Mouse (Mus musculus) forebrain, embryonic 11.5 days (tissue): ENCODE data around the gene Tapbp. TPM values are rescaled to one million over a fixed set of nuclear protein-coding genes. Genes with fewer than 3 reads are reported as not detected.
A peak's percentile ranks its signal among the peaks of the same experiment; 100 is the strongest.
"Not testable (repeated sequence)": the region's sequence is repeated elsewhere in the genome, so short reads cannot be mapped to it uniquely, and the experiment has no call there.

Experiments
- ATAC-seq: fragments of 200-750 bp; cut with Nextera tagmentation; replicated peaks from 2 replicates; pipeline ENCODE4 v1.8.0; 2017; ENCODE audit warnings: moderate TSS enrichment; ENCODE audit not compliant: low FRiP score
- DNase-seq: peaks from one replicate; pipeline ENCODE4 v3.0.0-alpha.2; 2017; ENCODE audit warnings: low spot score
- H3K27ac ChIP-seq: fragments of 300-500 bp; sonication (generic); 2 replicates; pipeline ENCODE4 v1.5.1; 2014; ENCODE audit warnings: low read depth, low read length
- H3K27me3 ChIP-seq: fragments of 300-500 bp; sonication (generic); 2 replicates; pipeline ENCODE4 v1.6.1; 2014; ENCODE audit warnings: mild to moderate bottlenecking, low read length, mixed read lengths; ENCODE audit not compliant: control insufficient read depth, insufficient read depth
- H3K36me3 ChIP-seq: fragments of 300-500 bp; sonication (generic); 2 replicates; pipeline ENCODE4 v1.6.1; 2014; ENCODE audit warnings: mild to moderate bottlenecking, low read length, moderate library complexity, mixed read lengths; ENCODE audit not compliant: control insufficient read depth, insufficient read depth
- H3K4me1 ChIP-seq: fragments of 300-500 bp; sonication (generic); replicated peaks from 2 replicates; pipeline ENCODE4 v1.6.1; 2014; ENCODE audit warnings: low read length, mixed read lengths; ENCODE audit not compliant: control insufficient read depth, insufficient read depth
- H3K4me2 ChIP-seq: fragments of 300-500 bp; sonication (generic); 2 replicates; pipeline ENCODE4 v1.6.1; 2014; ENCODE audit warnings: low read depth, mild to moderate bottlenecking, low read length, moderate library complexity, mixed read lengths; ENCODE audit not compliant: severe bottlenecking
- H3K4me3 ChIP-seq: fragments of 300-500 bp; sonication (generic); 2 replicates; pipeline ENCODE4 v1.5.1; 2014; ENCODE audit warnings: low read depth, low read length
- H3K9ac ChIP-seq: fragments of 300-500 bp; sonication (generic); 2 replicates; pipeline ENCODE4 v1.6.1; 2014; ENCODE audit warnings: low read length
- H3K9me3 ChIP-seq: fragments of 300-500 bp; sonication (generic); 2 replicates; pipeline ENCODE4 v1.6.1; 2016; ENCODE audit warnings: low read length, mixed read lengths; ENCODE audit not compliant: control insufficient read depth
- WGBS: fragments of 180-500 bp; shearing (Covaris S2); extraction: QIAGEN DNeasy Blood & Tissue Kit; methylation state at CpG from one replicate; pipeline ENCODE4 v1.1.7; 2014; 5-methylcytosine and 5-hydroxymethylcytosine counted together
- polyA plus RNA-seq: library from polyadenylated mRNA; unstranded; fragments of >200 nt; fragmentation: Nextera tagmentation; extraction: Ambion mirVana; gene quantifications from 2 replicates; pipeline ENCODE4 v1.2.1, GENCODE M21; 2014

The Tapbp gene
- polyA plus RNA-seq, 1 experiment from 2014 or later = 15.5 TPM

- Histone ChIP-seq H3K9me3 (no peaks in the 10 kb centered on the region), H3K27ac (peak within 1 kb of the TSS; percentile 82), H3K4me1 (peaks cover 34% of the 10 kb centered on the region), H3K36me3 (peaks cover 12% of the 10 kb centered on the region), H3K4me3 (peak within 1 kb of the TSS; percentile 29), H3K4me2 (peak within 1 kb of the TSS; percentile 51), H3K27me3 (no peaks in the 10 kb centered on the region), H3K9ac (peak within 1 kb of the TSS; percentile 66)
- WGBS = 1% methylated on average over 39 of the region's 45 CpGs
- peak; percentile 89 for DNase-seq
- peak; percentile 66 for ATAC-seq
These were observed 35.6 kb downstream of the Tapbp start, which contains the start of gene B3galt4 for GRCm38 (mm10) chr17:33951021-33951946. Gene B3galt4, minus strand, starts transcription at chr17:33951488.

- not testable (repeated sequence) for H3K9me3 ChIP-seq, H3K27ac ChIP-seq, H3K9ac ChIP-seq, DNase-seq, H3K27me3 ChIP-seq, ATAC-seq
- Histone ChIP-seq H3K4me2 (peak overlapping the region; percentile 51), H3K36me3 (peaks cover 12% of the 10 kb centered on the region), H3K4me3 (0 out of 2 replicates have a peak overlapping the region, but pooled peaks have one; percentile 29), H3K4me1 (peaks cover 37% of the 10 kb centered on the region)
- 73% methylated on average over 13 of the region's 13 CpGs for WGBS
These were observed 36.3 kb downstream of the Tapbp start for GRCm38 (mm10) chr17:33952015-33952414.

GRCm38 (mm10) chr17:33952879-33953278 is 37.2 kb downstream of the Tapbp start:
- DNase-seq (no peak), ATAC-seq (no peak)
- H3K4me3 ChIP-seq = 0 out of 2 replicates have a peak overlapping the region, but pooled peaks have one; percentile 5
- WGBS = 80% methylated on average over 4 of the region's 4 CpGs
- H3K27ac ChIP-seq = no peak overlapping the region
- no peak overlapping the region; the same call in 1 of the 2 replicates for H3K9ac ChIP-seq
- H3K36me3 ChIP-seq = peaks cover 12% of the 10 kb centered on the region
- no peak overlapping the region for H3K4me2 ChIP-seq
- H3K27me3 ChIP-seq = no peaks in the 10 kb centered on the region
- H3K4me1 ChIP-seq = peaks cover 39% of the 10 kb centered on the region
- H3K9me3 ChIP-seq = no peaks in the 10 kb centered on the region

- no peak overlapping the region for H3K27ac ChIP-seq
- ATAC-seq = no peak
- 90% methylated on average over 3 of the region's 3 CpGs for WGBS
- H3K27me3 ChIP-seq = no peaks in the 10 kb centered on the region
- no peak for DNase-seq
- H3K9ac ChIP-seq = no peak overlapping the region; the same call in 1 of the 2 replicates
- H3K4me3 ChIP-seq = peak overlapping the region; percentile 5; the same call in 1 of the 2 replicates
- no peaks in the 10 kb centered on the region for H3K9me3 ChIP-seq
- H3K36me3 ChIP-seq = peaks cover 12% of the 10 kb centered on the region
- H3K4me2 ChIP-seq = no peak overlapping the region
- H3K4me1 ChIP-seq = peaks cover 39% of the 10 kb centered on the region
These were observed 37.6 kb downstream of the Tapbp start for GRCm38 (mm10) chr17:33953310-33953709.

- ATAC-seq (no peak), DNase-seq (no peak)
- 36% methylated on average over 5 of the region's 5 CpGs for WGBS
- Histone ChIP-seq H3K9ac (peak overlapping the region; percentile 94), H3K4me3 (peak overlapping the region; percentile 98), H3K36me3 (peaks cover 10% of the 10 kb centered on the region), H3K9me3 (no peaks in the 10 kb centered on the region), H3K27me3 (no peaks in the 10 kb centered on the region), H3K4me1 (peaks cover 39% of the 10 kb centered on the region), H3K27ac (peak overlapping the region; percentile 90), H3K4me2 (peak overlapping the region; percentile 92)
These were observed 38.4 kb downstream of the Tapbp start for GRCm38 (mm10) chr17:33953961-33954565.

GRCm38 (mm10) chr17:33954646-33955554 is 39.2 kb downstream of the Tapbp start:
- peak overlapping the region; percentile 98 for H3K4me3 ChIP-seq
- under 1% methylated on average over 33 of the region's 33 CpGs for WGBS
- H3K4me1 ChIP-seq = peaks cover 39% of the 10 kb centered on the region
- DNase-seq = no peak
- no peaks in the 10 kb centered on the region for H3K27me3 ChIP-seq
- no peaks in the 10 kb centered on the region for H3K9me3 ChIP-seq
- peaks cover 10% of the 10 kb centered on the region for H3K36me3 ChIP-seq
- H3K27ac ChIP-seq = peak overlapping the region; percentile 90
- H3K9ac ChIP-seq = peak overlapping the region; percentile 94
- peak overlapping the region; percentile 92 for H3K4me2 ChIP-seq
- no peak; the same call in none of the 2 replicates for ATAC-seq

GRCm38 (mm10) chr17:33955555-33956214 is 40.0 kb downstream of the Tapbp start, which contains the start of the genes Vps52 and Rps18:
Gene Vps52, plus strand, starts transcription at chr17:33955812.
Gene Rps18, minus strand, starts transcription at chr17:33956001.
- WGBS = under 1% methylated on average over 50 of the region's 50 CpGs
- ATAC-seq (peak; percentile 86), DNase-seq (peak; percentile 96)
- Histone ChIP-seq H3K9me3 (no peaks in the 10 kb centered on the region), H3K4me3 (peak within 1 kb of the TSS; percentile 98), H3K27me3 (no peaks in the 10 kb centered on the region), H3K4me2 (peak within 1 kb of the TSS; percentile 92), H3K27ac (peak within 1 kb of the TSS; percentile 90), H3K9ac (peak within 1 kb of the TSS; percentile 94), H3K36me3 (peaks cover 10% of the 10 kb centered on the region), H3K4me1 (peaks cover 38% of the 10 kb centered on the region)
